Mouse (Mus musculus) erythroblast, adult 5-6 weeks (primary cell): Measurements from ENCODE around the gene Dchs1. TPM values are rescaled to one million over a fixed set of nuclear protein-coding genes. Genes with fewer than 3 reads are reported as not detected.

Experiments
- ATAC-seq: replicated peaks from 2 replicates; pipeline ENCODE4 v1.8.0; 2016; ENCODE audit warnings: moderate number of reproducible peaks, mild to moderate bottlenecking, moderate TSS enrichment, inconsistent platforms; ENCODE audit not compliant: poor library complexity, low FRiP score, severe bottlenecking
- total RNA-seq, 2 experiments: library from RNA; stranded (forward) in 1 of 2; stranded (reverse) in 1 of 2; fragments of 150-400 nt in 1 of 2; fragments of 200-764, 138-1000 nt in 1 of 2; gene quantifications; 2 replicates each; pipeline versions ENCODE4 v1.2.3 to v1.2.4; 2015 to 2017; ENCODE audit warnings: low replicate concordance in 2 of 2

Dchs1 gene
- total RNA-seq (2015; ENCODE audit: low replicate concordance) (not detected in 2 replicates), total RNA-seq (2017; ENCODE audit: low replicate concordance) (0.17 TPM in 1 of 2 replicates, not detected in the other)

DNA sequence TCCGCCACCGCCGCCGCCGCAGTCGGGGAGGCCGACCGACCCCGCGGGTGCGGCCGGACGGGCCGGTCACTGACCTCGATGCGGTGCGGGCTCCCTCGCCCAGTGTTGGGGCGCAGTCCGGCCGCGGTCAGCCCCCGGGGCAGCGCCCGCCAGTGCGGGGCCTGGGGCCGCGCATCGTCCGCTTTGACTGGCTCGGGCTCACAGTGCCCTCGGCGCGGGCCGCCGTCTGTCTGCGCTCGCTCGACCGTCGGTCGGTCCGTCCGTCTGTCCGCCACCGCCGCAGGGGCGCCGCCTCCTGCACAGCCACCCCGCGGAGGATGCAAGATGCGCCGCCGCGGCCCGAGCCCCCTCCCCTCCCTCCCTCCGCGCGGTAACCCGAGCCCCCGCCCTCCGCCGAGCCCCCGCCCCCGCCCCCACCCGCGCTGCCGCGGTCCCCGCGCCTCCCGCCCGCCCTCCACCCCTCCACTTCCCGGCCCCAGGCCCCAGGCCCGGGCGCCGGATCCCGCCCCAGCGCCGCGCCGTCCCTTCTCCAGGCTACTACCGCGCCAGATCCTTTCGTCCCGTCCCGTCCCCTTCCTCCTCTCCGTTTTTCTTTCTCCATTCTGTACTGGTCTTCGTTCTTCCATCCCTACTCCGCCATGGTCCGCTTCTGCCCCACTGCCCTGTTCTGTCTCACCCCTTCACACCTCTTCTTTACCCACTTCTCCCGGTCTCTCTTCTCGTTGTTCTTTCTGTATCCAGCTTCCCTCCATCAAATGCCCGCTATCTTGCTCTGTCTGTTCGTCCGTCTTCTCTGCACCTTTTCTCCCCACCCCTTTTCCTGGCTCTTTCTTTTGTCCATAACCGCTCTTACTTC is at the start of gene Dchs1:
Dchs1 (minus strand) TSS at position 370 of the 856 bp plus-strand sequence.
- no peak for ATAC-seq

DNA sequence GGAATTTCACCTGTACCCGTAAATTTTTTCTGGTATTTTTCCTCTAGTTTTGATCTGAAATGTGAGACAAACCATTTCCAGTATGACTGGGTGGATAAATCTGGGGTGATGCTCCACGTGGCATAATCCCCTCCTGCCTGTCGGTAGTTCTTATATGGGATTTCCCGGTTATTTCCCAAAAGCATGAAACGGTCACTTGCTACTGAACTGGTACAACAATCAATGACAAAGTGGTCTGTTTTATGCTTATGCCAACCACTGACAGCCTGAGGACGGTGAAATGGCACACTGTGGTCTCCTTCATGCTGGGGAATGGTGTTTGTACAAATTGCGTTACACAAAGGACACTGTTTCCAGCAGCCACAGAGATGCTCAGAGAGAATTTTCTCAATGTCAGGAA is 36.8 kb upstream of the Dchs1 start:
- no peak for ATAC-seq

DNA sequence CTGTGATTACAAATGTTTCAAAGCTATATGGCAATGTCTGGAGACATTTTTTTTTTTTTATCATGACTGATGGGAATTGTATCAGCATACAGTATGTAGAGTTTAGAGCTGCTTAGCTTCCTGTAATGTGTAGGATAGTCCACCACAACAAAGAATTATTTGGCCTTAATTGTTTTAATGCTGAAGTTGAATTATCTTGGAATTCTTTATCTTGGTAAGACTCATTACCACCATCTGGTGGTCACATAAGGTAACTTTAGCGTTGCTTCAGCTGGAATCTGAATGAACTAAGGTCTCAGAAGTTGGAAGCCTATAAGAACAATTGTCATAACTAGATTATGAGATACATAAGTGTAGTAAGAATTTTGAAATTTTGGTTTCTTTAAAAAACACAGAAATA is 31.0 kb upstream of the Dchs1 start:
- no peak for ATAC-seq

DNA sequence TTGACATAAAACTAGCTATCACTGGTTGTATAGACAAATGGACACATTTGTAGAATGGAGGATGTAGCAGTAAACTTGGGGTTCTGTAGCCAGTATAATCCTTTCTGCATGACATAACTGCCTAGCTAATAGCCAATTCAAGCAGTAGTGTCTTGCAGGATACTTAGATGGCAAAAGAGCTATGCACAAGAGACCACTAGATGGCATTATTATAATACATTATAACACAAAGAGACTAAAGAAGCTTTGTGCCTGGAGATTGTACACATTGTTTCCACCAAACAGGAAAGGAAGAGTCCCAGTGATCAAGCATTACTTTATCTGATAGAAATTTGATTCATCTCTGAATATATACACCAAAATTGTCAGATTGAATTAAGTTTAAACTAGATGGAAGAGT is 29.3 kb upstream of the Dchs1 start:
- ATAC-seq, result no peak

DNA sequence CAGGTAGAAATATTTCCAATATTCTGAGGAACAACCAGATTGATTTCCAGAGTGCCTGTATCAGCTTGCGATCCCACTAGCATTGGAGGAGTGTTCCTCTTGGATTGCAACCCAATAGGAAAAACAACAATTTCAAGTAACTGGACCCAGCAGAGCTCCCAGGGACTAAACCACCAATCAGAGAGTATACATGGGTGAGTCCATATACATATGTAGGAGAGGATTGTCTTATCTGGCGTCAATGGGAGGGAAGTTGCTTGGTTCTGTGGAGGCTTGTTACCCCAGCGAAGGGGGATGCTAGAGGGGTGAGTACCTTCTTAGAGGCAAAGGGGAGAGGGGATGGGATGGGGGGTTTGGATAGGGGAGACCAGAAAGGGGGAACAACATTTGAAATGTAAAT is 25.9 kb upstream of the Dchs1 start:
- no peak for ATAC-seq

DNA sequence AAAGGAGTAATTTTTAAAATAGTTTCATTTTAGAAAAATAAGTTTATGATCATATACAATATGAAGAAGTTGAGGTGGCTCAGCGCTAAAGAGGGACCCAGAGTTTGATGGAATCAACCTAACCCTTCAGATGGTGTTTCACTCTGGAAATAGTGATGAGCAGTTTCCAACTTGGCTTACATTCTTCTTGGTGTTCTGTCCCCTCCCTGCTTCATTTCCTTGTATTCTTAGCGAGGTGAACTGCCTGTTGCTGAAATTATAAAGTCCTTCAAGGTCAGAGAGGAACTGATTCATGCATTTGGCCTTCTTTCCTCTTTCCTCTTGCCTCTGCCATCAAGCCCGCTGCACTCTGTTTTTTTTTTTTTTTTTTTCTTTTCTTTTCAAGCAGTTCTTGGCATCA is 25.1 kb upstream of the Dchs1 start:
- ATAC-seq, result no peak

DNA sequence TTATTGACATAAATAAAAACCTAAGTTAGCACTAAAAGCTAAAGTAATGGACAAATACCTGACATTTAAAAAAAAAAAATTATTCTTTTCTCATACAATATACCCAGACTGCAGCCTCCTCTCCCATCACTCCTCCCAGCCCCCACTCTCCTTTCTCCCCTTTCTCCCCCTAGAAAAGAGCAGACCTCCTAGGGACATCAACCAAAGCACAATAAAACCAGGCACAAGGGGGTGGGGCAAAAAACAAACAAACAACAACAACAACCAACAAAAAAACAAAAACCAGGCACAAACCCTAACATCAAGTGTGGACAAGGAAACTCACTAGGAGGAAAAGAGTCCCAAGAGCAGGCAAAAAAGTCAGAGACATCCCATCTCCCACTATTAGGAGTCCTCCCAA is 24.1 kb upstream of the Dchs1 start:
- ATAC-seq, result no peak

DNA sequence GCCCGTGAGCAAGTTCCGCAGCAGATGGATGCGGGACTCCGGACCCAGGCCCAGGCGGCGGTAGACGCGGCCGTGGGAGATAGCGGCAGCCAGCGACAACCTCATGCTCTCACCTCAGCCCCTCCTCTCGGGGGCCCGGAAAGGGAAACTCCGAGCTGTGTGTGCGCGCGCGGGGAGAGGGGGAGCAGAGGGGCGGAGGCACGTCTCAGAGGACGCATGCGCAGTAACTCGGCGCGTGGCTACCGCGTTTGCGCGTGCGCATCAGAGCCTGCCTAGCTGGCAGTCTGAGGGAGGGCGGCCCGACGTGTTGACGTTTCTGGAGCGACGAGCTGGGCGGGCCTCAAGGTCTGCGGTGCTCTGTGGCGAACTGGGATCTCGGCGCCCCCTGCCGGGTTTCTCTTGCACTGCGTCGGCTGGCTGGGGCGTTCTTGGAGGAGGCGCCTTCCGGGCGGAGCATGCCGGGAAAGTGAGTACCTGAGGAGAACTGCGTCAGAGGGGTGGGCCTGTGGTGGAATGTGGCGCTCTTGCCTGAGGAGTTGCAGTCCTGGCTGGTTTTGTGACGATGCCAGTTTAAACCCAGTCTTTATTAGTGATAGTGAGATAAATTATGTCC is 23.5 kb upstream of the Dchs1 start, which contains the start of gene Mrpl17:
Mrpl17 (minus strand) TSS at position 223 of the 613 bp plus-strand sequence.
- peak; percentile 96 for ATAC-seq

DNA sequence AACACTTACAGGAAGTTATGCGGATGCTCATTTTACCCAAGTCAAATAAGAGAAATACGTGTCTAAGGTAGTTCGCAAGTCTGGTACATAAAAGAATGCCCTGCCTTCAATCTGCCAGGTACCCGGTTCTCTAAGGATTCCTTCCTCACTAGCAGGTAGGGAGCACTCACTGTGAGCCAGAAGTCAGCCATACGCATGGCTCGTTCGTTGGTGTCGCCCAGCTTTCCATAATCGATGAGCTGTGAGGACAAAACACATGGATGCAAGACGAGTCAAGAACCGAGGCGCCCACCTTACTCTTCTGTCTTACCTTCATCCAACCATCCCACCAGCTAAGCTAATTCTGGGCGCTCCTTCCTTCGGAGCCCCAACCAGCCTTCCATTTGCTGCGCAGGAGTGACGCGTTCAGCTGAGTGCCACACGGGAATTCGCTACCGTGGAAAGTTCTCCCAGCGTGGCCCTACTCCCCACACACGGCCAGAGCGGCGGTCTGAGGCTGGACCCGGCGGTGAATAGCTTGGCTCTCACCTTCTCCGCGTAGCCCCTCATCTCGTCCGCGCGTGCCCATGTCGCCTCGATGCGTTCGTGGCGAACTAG is 22.9 kb upstream of the Dchs1 start:
- ATAC-seq, result no peak; the same call in 1 of the 2 replicates

DNA sequence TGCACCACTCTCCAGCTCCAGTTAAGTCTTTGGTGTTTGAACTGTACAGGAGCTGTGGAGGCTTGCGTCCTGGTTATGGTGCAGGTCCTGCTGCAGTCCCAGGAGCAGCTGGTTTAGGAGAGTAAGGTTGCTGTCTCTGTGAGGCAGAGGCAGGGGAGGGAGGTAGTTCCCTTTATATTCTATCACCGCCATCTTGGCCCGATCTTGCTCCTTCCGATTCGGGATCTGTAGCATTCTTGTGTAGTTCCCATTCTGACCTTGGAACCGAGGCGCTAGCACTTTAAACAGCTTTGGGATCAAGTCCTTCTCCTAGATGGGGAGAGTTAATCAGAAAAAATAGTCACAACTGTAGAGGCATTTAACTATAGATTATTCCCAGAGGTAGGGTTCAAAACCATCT is 22.4 kb upstream of the Dchs1 start:
- no peak for ATAC-seq

DNA sequence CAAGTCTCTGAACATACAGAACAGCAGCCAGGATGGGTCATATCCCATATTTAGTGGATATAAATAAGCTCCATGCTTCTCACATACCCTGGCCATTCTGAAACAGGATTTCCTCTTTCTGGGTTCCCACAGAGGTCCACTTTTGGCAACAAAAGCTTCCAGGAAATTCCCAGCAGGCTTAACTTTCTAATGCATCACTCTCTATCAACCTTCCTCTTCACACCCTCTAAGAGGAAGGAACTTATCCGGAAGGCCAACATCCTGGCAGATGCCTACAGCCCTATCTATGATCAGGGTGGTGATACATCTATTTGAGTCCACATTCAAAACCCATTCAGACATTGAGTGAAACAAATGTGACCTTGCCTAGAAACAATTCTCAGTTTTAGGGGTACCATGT is 20.9 kb upstream of the Dchs1 start:
- no peak for ATAC-seq

DNA sequence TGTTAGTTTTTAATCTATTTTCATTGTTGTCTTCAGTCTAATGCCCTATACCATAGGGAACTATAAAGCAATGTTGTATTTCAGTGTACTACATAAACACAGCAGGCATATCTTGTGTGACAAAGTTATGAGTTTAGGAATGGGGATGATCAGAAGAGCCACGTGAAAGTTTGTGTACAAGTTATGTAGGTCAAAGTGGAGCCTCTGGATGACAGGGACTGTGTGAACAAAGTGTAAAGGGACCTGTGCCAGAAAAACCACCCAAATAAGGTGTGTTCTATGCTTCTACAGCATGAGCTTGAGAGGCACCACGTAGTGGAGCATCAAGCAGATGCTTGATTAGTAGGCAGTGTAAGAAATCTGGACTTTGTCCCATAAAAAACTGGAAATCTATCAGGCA is 19.3 kb upstream of the Dchs1 start:
- ATAC-seq, result no peak

DNA sequence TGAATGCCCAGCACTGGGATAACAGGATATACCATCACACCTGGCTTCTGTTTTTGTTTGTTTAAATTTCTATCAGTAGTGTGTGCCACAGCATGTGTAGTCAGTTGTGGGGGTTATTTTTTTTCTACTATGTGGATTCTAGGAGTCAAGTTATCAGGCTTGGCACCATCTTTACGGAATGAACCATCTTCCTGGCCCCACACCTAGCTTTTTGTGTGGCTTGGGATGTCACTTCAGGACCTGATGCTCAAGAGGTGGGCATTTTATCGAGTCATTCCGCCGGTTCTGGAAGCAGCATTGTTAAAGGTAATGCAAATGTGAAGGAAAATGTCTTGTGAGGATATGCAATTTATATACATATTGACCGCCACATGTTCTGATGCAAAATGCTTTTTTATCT is 18.7 kb upstream of the Dchs1 start:
- ATAC-seq, result no peak

DNA sequence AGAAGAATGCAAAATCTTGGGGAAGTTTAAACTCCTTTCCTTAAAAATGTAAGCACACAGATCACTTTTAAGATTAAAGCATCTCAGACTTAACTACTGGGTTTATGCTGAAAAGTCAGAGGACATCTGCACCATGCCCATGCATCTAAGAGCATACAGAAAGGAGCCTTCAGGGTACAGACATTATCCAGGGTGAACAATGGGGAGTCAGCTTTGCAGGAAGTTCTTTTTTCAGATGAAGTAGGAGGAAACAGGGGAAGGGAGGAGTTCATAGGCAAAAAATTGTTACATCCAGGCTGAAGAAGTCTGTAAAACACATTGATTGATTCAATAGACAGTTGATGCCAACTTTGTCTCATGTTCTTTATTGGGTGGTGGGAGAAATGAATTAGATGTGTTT is 16.0 kb upstream of the Dchs1 start:
- no peak for ATAC-seq

DNA sequence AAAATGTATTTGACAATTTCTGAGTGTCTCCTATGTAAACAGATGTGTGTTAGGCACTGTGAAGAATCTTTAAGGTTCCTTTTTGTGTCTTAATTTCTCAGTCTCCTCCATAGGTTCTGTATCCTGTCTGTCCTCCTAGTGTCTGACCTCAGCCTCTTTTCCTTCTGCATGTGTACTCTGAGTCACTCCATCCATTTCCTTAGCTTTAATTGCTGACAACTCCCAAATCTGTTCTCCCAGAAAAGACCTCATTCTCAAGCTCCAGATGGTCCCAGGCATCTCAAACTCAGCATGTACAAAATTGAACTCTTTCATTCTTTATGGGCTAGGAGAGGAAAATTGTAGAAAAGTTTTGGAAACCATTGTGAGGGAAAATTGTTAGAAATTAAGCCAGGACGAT is 15.3 kb upstream of the Dchs1 start:
- no peak for ATAC-seq

DNA sequence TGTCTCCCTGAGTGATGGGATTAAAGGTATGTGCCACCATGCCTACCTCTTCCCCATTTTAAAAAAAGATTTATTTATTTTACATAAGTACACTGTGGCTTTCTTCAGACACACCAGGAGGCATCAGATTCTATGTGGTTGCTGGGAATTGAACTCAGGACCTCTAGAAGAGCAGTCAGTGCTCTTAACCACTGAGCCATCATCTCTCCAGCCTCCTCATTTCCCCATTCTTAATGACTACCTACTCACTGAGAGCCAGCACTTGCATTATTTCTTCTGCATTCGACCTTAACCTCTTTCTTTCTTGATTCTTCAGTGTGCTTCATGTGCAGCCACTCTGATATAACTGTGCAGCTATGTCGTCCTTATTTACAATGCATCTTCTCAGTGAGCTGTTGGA is 14.9 kb upstream of the Dchs1 start:
- ATAC-seq, result no peak

DNA sequence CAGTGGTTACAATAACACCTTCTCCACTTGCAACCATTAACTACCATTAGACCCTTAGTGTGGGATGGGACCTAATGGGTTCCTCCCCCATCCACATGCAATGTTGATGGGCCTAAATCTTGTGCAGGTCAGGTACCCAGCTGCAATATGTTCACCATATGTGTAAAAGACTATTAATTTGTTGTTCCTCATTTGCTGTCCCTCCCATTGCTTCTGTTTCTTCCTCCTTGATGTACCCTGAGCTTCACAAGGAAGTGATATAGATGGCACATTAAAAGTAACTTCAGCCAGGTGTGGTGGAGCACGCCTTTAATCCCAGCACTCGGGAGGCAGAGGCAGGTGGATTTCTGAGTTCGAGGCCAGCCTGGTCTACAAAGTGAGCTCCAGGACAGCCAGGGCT is 9.5 kb upstream of the Dchs1 start:
- ATAC-seq, result no peak

DNA sequence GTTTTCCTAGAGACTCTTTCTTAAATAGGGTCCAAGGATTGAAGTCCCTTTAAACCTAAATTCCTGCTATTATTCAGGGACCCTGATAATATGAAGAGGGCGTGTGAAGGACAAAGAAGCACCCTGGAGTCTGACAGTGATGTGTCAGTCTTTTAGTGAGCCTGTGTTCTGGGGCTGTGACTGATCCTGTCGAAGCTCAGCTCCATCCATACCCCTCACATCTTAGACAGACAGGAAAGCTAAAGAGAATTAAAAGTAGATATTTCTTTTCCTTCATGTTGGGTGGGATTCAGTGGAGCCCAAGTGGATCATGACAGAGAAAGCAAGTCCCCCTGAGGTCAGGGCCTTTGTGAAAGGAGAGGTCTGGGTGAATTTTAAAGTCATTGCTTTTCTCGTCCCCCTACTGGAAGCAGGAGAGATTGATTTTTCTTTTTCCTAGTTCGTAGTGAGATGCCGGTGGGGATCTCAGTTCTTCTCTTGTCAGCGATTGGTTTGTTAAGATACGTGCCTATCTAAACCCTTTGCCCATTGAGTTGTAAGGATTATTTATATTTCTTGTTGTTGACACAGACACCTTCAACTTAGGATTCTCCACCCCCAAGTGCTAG is 8.4 kb upstream of the Dchs1 start:
- ATAC-seq, result no peak

DNA sequence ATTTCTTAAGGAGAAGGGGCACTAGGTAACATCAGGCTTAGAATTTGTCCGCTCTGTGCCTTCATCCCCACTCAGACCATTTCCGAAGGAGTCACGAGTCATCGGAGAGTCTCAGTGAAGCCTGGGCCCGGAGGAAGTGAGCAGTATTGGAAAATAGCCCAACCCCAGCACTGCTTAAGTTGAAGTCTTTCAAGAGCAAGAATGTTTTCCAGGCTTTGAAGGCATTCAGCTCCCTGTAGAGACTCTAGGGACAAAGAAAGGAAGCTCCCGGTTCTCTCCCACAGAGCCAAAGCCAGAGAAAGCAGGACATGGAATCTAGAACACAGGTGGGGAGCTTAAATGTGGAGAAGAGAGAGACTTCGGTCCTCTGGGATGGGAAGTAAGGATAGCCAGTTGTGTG is 6.2 kb upstream of the Dchs1 start:
- no peak for ATAC-seq

DNA sequence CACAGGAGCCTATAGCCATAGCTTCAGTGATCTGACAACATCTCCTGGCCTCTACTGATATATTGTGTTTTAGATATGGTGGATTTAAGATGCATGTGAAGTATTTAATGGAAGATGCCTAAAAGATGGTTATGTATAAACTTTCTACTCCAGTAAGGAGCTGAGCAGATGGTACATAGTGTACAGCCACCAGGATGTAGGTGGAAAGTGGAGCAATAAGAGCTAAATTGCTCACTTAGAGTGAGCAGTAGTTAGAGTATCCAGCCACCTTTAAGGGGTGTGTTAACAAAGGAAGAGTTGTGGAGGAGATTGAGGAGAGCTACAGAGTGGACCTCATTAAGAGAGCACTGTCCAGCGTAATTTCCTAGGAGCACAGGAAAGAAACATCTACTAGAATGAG is 3.7 kb upstream of the Dchs1 start:
- no peak for ATAC-seq
